Mouse (Mus musculus) ES-E14 (cell line): Measurements from ENCODE around the gene Sh2b3.

Experiments used
- HCFC1 ChIP-seq: IDR thresholded peaks from 2 replicates; pipeline ENCODE4 v1.6.1; 2012; ENCODE audit warnings: low read length, inconsistent platforms, borderline replicate concordance; ENCODE audit not compliant: insufficient read depth
- MAFK ChIP-seq: IDR thresholded peaks from 2 replicates; pipeline ENCODE4 v1.6.1; 2014; ENCODE audit warnings: mild to moderate bottlenecking, low read depth, low read length, inconsistent platforms; ENCODE audit not compliant: insufficient read depth
- ZC3H11A ChIP-seq: IDR thresholded peaks from 2 replicates; pipeline ENCODE4 v1.6.1; 2012; ENCODE audit warnings: low read depth, mild to moderate bottlenecking, inconsistent platforms, low read length, borderline replicate concordance
- ZNF384 ChIP-seq: IDR thresholded peaks from 2 replicates; pipeline ENCODE4 v1.6.1; 2012; ENCODE audit warnings: low read depth, low read length, inconsistent platforms

DNA sequence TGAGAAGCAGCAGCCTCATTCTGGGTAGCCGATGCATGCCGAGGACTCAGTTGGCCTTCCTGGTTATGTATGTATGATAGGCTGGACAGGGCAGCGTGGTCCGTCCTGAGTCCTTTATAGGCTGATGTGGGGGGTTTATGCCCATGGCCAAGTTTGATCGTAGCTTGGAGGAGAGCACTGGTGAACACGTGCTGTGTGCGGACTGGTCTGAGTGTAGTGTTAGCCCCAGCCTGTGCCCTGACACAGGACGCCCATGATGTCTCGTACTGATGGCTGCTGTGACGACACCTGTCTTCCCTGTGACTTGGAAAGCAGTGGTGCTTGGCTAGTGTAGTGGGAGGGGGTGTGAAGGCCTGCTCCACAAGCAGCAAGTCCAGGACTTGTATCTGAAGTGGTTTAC lies 23.7 kb downstream of the Sh2b3 start:
- no peak for TF ChIP-seq ZC3H11A
- TF ChIP-seq MAFK, result no peak
- TF ChIP-seq HCFC1, result no peak
- TF ChIP-seq ZNF384, result no peak
